Mouse (Mus musculus) kidney, adult 2 months (tissue): ENCODE measurements around the gene G6pc3.

Source experiments
- CTCF ChIP-seq: fragments of 200-500 bp; conservative IDR thresholded peaks from 2 replicates; pipeline ENCODE4 v1.5.1; 2011; ENCODE audit warnings: low read depth, mild to moderate bottlenecking, control low read depth, low read length, moderate library complexity, mixed read lengths; ENCODE audit not compliant: insufficient read depth, insufficient read length
- POLR2A ChIP-seq: fragments of 200-500 bp; IDR thresholded peaks from one replicate; pipeline ENCODE4 v1.6.1; 2011; ENCODE audit warnings: low read depth, low read length, control low read depth

- TF ChIP-seq POLR2A = no peak
- TF ChIP-seq CTCF = no peak
These were observed 28.5 kb downstream of the G6pc3 start for GRCm38 (mm10) chr11:102217876-102218430.
